Mouse (Mus musculus) brown adipose tissue, adult 24 weeks (tissue): ENCODE results near the gene Tti1. TPM values are rescaled to one million over a fixed set of nuclear protein-coding genes. Genes with fewer than 3 reads are reported as not detected.
A peak's percentile ranks its signal among the peaks of the same experiment; 100 is the strongest.

Experiments used
- H3K27ac ChIP-seq: fragments of 200-500 bp; replicated peaks from 2 replicates; pipeline ENCODE4 v1.5.1; 2012; ENCODE audit warnings: low read depth, mild to moderate bottlenecking, low read length
- H3K4me1 ChIP-seq: fragments of 200-500 bp; 2 replicates; pipeline ENCODE4 v1.6.1; 2012; ENCODE audit warnings: low read length, mixed read lengths; ENCODE audit not compliant: control insufficient read depth, insufficient read depth, insufficient read length
- H3K4me3 ChIP-seq: fragments of 200-500 bp; 2 replicates; pipeline ENCODE4 v1.5.1; 2012; ENCODE audit warnings: low read depth, mild to moderate bottlenecking, low read length, moderate library complexity; ENCODE audit not compliant: insufficient read depth
- polyA plus RNA-seq: library from polyadenylated mRNA; stranded (reverse); fragments of >200 nt; gene quantifications from 2 replicates; pipeline ENCODE4 v1.2.4, GENCODE M21; 2012; ENCODE audit not compliant: missing spikeins, insufficient read depth, insufficient read length

Tti1 gene
- polyA plus RNA-seq, 1 experiment: 6.7 TPM

GRCm38 (mm10) chr2:157970124-157970523, 58.1 kb downstream of the Tti1 start:
- H3K27ac ChIP-seq: no peak overlapping the region
- no peak overlapping the region for H3K4me3 ChIP-seq
- H3K4me1 ChIP-seq: no peaks in the 10 kb centered on the region

- Histone ChIP-seq H3K27ac (no peak overlapping the region), H3K4me1 (no peaks in the 10 kb centered on the region)
Measured at GRCm38 (mm10) chr2:157967856-157968255, 60.4 kb downstream of the Tti1 start.

GRCm38 (mm10) chr2:157957707-157958108, 70.5 kb downstream of the Tti1 start:
- no peaks in the 10 kb centered on the region for H3K4me1 ChIP-seq
- H3K4me3 ChIP-seq: no peak overlapping the region
- no peak overlapping the region for H3K27ac ChIP-seq

More at GRCm38 (mm10) chr2:157967856-157968255, 60.4 kb downstream of the Tti1 start:
- no peak overlapping the region for H3K4me3 ChIP-seq

DNA sequence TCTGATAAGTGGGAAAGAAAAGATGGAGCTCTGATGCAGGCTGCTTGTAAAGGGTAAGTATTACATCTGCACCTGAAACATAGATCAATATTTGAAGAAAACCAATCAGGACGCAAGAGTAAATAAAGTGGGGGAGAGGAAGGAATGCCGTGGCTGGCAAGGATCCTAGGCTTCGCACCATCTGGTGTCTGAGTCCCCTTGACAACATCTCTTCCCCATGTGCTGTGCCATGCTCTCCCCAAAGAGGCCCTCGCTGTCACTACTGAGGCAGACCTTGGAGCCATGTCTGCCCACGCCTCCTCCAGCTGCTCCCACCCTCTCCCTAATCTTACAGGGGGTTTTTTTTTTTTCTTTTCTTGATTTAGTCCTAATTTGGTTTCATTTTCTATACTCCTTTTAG, 74.3 kb downstream of the Tti1 start:
- H3K27ac ChIP-seq: no peak overlapping the region
- H3K4me3 ChIP-seq: no peak overlapping the region
- no peaks in the 10 kb centered on the region for H3K4me1 ChIP-seq

- peak overlapping the region; percentile 44 for H3K4me3 ChIP-seq
- H3K4me1 ChIP-seq: 0 out of 2 replicates have a peak, but pooled peaks cover 4% of the 10 kb centered on the region
- H3K27ac ChIP-seq: no peak overlapping the region
Measured at GRCm38 (mm10) chr2:157944156-157944893, 83.9 kb downstream of the Tti1 start.

DNA sequence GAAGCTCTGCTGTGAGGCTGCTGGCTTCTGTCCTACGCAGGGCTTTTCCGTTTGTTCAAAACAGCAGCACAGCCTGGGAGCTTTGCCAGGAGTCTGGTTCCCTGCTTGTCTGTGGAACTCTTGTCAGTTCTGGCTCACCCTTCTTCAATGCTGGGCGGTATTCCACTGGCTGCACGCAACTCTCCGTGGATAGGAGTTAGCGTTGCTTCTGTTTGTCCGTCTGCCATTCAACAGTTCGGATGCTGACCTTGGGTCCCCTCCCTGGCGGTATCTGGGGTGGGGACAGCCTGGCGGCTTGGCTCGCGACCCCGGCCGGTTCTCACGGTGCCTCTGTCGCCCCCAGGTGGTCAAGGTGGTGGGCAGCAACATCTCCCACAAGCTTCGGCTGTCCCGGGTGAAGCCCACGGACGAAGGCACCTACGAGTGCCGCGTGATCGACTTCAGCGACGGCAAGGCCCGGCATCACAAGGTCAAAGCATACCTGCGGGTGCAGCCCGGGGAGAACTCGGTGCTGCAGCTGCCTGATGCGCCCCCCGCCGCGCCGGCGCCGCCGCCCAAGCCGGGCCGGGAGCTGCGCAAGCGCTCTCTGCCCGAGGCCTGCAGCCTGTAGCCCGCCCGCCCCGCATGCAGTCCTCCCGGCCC, 84.6 kb downstream of the Tti1 start:
- Histone ChIP-seq H3K27ac (no peak overlapping the region), H3K4me1 (0 out of 2 replicates have a peak, but pooled peaks cover 4% of the 10 kb centered on the region), H3K4me3 (peak overlapping the region; percentile 44)

DNA sequence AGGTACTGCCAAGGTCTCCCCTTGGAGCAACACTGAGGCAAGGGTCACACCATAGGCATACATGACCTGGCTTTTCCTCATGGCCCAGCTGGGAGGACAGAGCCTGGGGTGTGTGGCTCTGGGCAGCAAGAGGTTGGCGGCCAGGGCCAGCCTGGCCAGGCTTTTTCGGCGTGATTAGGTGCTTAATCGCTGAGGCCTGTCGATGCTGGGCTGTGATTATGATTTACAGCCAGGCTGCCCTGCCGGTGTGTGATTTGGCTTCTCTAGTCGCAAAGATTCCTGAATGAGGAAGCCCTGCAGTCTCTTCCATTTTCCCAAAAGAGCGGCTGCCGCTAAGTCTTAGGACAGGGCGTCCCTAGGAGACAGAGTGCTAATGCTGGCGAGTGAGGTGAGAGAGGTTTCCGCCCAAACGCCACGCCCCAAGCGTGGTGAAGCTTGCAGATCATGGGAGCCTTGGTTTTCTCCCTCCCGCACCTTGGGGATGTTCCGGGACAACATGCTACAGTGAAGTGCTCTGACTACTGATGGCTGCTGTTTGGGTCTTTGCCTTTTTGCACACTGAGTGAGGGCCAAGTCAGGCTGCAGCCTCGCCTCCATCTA, 87.5 kb downstream of the Tti1 start:
- H3K4me3 ChIP-seq: no peak overlapping the region
- no peak overlapping the region for H3K27ac ChIP-seq
- 0 out of 2 replicates have a peak, but pooled peaks cover 4% of the 10 kb centered on the region for H3K4me1 ChIP-seq

- Histone ChIP-seq H3K4me3 (no peak overlapping the region), H3K27ac (no peak overlapping the region), H3K4me1 (no peaks in the 10 kb centered on the region)
Measured at GRCm38 (mm10) chr2:157936676-157937075, 91.6 kb downstream of the Tti1 start.

- no peak overlapping the region for H3K4me3 ChIP-seq
- no peaks in the 10 kb centered on the region for H3K4me1 ChIP-seq
- no peak overlapping the region for H3K27ac ChIP-seq
Measured at GRCm38 (mm10) chr2:157935444-157936171, 92.6 kb downstream of the Tti1 start.

- Histone ChIP-seq H3K27ac (no peak overlapping the region), H3K4me3 (no peak overlapping the region), H3K4me1 (no peaks in the 10 kb centered on the region)
Measured at GRCm38 (mm10) chr2:157932655-157933054, 95.6 kb downstream of the Tti1 start.

Other genes with a start within 250 kb of the Tti1 start
- not detected in 2 replicates for gene Vstm2l, start 113.8 kb downstream of the Tti1 start, polyA plus RNA-seq
- 8.3 and 11.7 TPM in 2 replicates for gene Rprd1b, start 64 bp upstream of the Tti1 start, polyA plus RNA-seq
- 66.0 and 82.7 TPM in 2 replicates for gene Tgm2, start 118.0 kb upstream of the Tti1 start, polyA plus RNA-seq
- gene D630003M21Rik, start 200.8 kb upstream of the Tti1 start, polyA plus RNA-seq: 0.36 and 0.58 TPM in 2 replicates
- gene Bpi, start 229.7 kb upstream of the Tti1 start, polyA plus RNA-seq: not detected in 2 replicates